In genomic region chr11:96747555-96747954, GRCm38 (mm10) we compare ENCODE assay signal across 25 mouse cellular contexts. TPM values are rescaled to one million over a fixed set of nuclear protein-coding genes. Genes with fewer than 3 reads are reported as not detected.
DNase-seq lines count a peak whose midpoint lies in the region; ATAC-seq and TF ChIP-seq lines count a peak whose summit lies in the region.
"Had no signal": no experiment of that assay in that cellular context is flagged by ENCODE, and none has a peak within 500 bp of the region (broad histone marks: within the 10 kb centered on the region; RNA-seq: fewer than 3 reads in every experiment).

No protein-coding gene starts in this region.

- peak overlapping the region; percentile 36 for H3K4me2 ChIP-seq in hindbrain, embryonic 13.5 days
- H3K4me2 ChIP-seq in hindbrain, embryonic 11.5 days (replicated peaks; ENCODE audit: low read depth, low read length), result no peak overlapping the region
- H3K4me2 ChIP-seq in myocyte (ENCODE audit: low read depth), result peak overlapping the region; percentile 57
- H3K4me2 ChIP-seq: forebrain, embryonic 13.5 days; heart, embryonic 15.5 days; limb, embryonic 13.5 days; midbrain, embryonic 13.5 days had no signal

- WGBS in hindbrain, embryonic 13.5 days, result 66% methylated on average over 3 of the region's 3 CpGs
- WGBS in hindbrain, embryonic 11.5 days, result 67% methylated on average over 3 of the region's 3 CpGs

- POLR2A ChIA-PET in Patski (lab: Charles Lee), result interaction anchor here (1.0 to 1.9 kb wide), 3 partner anchors 25 to 476 kb away, joined by 3 to 5 read pairs (median 4); partner anchors contain the start of gene Hoxb9

- in situ Hi-C loops in Patski (cut with MboI; ENCODE audit: low pct_unique_long_range_greater_than_20kb), result no loop called here

- no peaks in the 10 kb centered on the region for H3K79me2 ChIP-seq in myocyte (ENCODE audit: control insufficient read depth, insufficient read depth)

- H3K9ac ChIP-seq in hindbrain, embryonic 13.5 days, result peak overlapping the region; percentile 49; the same call in 1 of the 2 replicates
- no peak overlapping the region for H3K9ac ChIP-seq in hindbrain, embryonic 11.5 days (ENCODE audit: low read depth, low read length)
- H3K9ac ChIP-seq: forebrain, embryonic 13.5 days; heart, embryonic 15.5 days; limb, embryonic 13.5 days; liver, embryonic 14.5 days; midbrain, embryonic 13.5 days had no signal

- peak overlapping the region; percentile 89 for H3K27ac ChIP-seq in hindbrain, embryonic 13.5 days
- H3K27ac ChIP-seq in hindbrain, embryonic 11.5 days (ENCODE audit: low read depth, low read length), result no peak overlapping the region
- H3K27ac ChIP-seq: heart, adult 2 months; heart, embryonic 15.5 days; layer of hippocampus, adult 2 months; limb, embryonic 13.5 days; liver, embryonic 14.5 days had no signal

- H3ac ChIP-seq in myocyte (ENCODE audit: control insufficient read depth, insufficient read length), result no peak overlapping the region

- H3K27me3 ChIP-seq in hindbrain, embryonic 13.5 days, result no peaks in the 10 kb centered on the region
- H3K27me3 ChIP-seq in hindbrain, embryonic 11.5 days (ENCODE audit: control insufficient read depth, insufficient read depth, low read length), result no peaks in the 10 kb centered on the region
- no peaks in the 10 kb centered on the region for H3K27me3 ChIP-seq in Patski
- no peaks in the 10 kb centered on the region for H3K27me3 ChIP-seq in myocyte (ENCODE audit: control insufficient read depth, insufficient read depth, insufficient read length)
- H3K27me3 ChIP-seq: midbrain, embryonic 13.5 days had no signal

- H3K9me3 ChIP-seq in hindbrain, embryonic 13.5 days, result no peaks in the 10 kb centered on the region
- H3K9me3 ChIP-seq in hindbrain, embryonic 11.5 days (ENCODE audit: control insufficient read depth, low read length), result no peaks in the 10 kb centered on the region
- H3K9me3 ChIP-seq: forebrain, embryonic 13.5 days; heart, embryonic 15.5 days; limb, embryonic 13.5 days; midbrain, embryonic 13.5 days had no signal

- no peak for ATAC-seq in hindbrain, embryonic 13.5 days (ENCODE audit: low FRiP score)
- no peak for ATAC-seq in hindbrain, embryonic 11.5 days (ENCODE audit: low FRiP score)
- peak; percentile 73 for ATAC-seq in Patski
- ATAC-seq: forebrain, embryonic 13.5 days; intestine, postnatal 0 days; midbrain, embryonic 13.5 days had no signal

- CTCF ChIA-PET in Patski (lab: Charles Lee), result interaction anchor here (0.8 to 1.2 kb wide), 7 partner anchors 9 to 391 kb away, joined by 3 read pairs; no protein-coding TSS in a partner anchor

- DNase-seq in hindbrain, embryonic 11.5 days (ENCODE audit: low spot score), result no peak
- peak; percentile 84 for DNase-seq in 3134 (ENCODE audit: extremely low read depth, insufficient read length, low spot score)
- DNase-seq in Patski (ENCODE audit: low read depth, low spot score), result no peak
- no peak for DNase-seq in cerebellum, adult 9-11 months
- no peak for DNase-seq in retina, postnatal 1 day
- DNase-seq: adrenal gland, postnatal 10 days; B cell, adult 2 months; cerebellum, adult 11 months; cerebellum, postnatal 14 days; embryo, embryonic 11 days; gastrocnemius, postnatal 25 days; heart, adult 2 months; heart, postnatal 4 days; layer of hippocampus, postnatal 36 days; right cerebral cortex, adult 18-20 months; thymus, postnatal 14 days had no signal

- no peak for TF ChIP-seq CTCF in Patski (IDR thresholded peaks at IDR 0.05)

- no peaks in the 10 kb centered on the region for H3K36me3 ChIP-seq in hindbrain, embryonic 13.5 days
- H3K36me3 ChIP-seq in hindbrain, embryonic 11.5 days (ENCODE audit: control insufficient read depth, insufficient read depth, low read length), result no peaks in the 10 kb centered on the region
- no peaks in the 10 kb centered on the region for H3K36me3 ChIP-seq in myocyte (ENCODE audit: control insufficient read depth, insufficient read depth)
- H3K36me3 ChIP-seq: heart, embryonic 15.5 days; limb, embryonic 13.5 days; midbrain, embryonic 13.5 days had no signal

- TF ChIP-seq POLR2A in myocyte (IDR thresholded peaks at IDR 0.05; ENCODE audit: insufficient read length, low read depth), result no peak

- peaks cover 38% of the 10 kb centered on the region for H3K4me1 ChIP-seq in hindbrain, embryonic 13.5 days (replicated peaks)
- H3K4me1 ChIP-seq in hindbrain, embryonic 11.5 days (replicated peaks; ENCODE audit: control insufficient read depth, insufficient read depth, low read length), result no peaks in the 10 kb centered on the region
- H3K4me1 ChIP-seq: heart, embryonic 15.5 days had no signal

- H3K4me3 ChIP-seq in hindbrain, embryonic 13.5 days, result no peak overlapping the region
- H3K4me3 ChIP-seq in hindbrain, embryonic 11.5 days (ENCODE audit: low read depth, low read length), result no peak overlapping the region
- no peak overlapping the region for H3K4me3 ChIP-seq in myocyte
- H3K4me3 ChIP-seq: forebrain, embryonic 13.5 days; heart, adult 2 months; heart, embryonic 15.5 days; layer of hippocampus, adult 2 months; limb, embryonic 13.5 days; midbrain, embryonic 13.5 days had no signal

TF ChIP-seq in myocyte, 11 proteins besides CTCF, POLR2A, EP300 and RAD21:
- TF ChIP-seq CEBPB (IDR thresholded peaks at IDR 0.05; ENCODE audit: insufficient read depth, poor library complexity, severe bottlenecking) (no peak), SRF (IDR thresholded peaks at IDR 0.05; ENCODE audit: control insufficient read depth, insufficient read length, low read depth) (no peak), MYOD1 (IDR thresholded peaks at IDR 0.05; ENCODE audit: control insufficient read depth in 1 of 3, insufficient read length in 2 of 3, low read depth in 2 of 3) (no peak), E2F4 (IDR thresholded peaks at IDR 0.05; ENCODE audit: insufficient read depth) (no peak), TCF12 (IDR thresholded peaks at IDR 0.05; ENCODE audit: insufficient read depth, poor library complexity, severe bottlenecking) (no peak), POLR2AphosphoS2 (IDR thresholded peaks at IDR 0.05; ENCODE audit: insufficient read length, low read depth) (no peak), USF1 (IDR thresholded peaks at IDR 0.05; ENCODE audit: low read depth) (no peak), TCF3 (IDR thresholded peaks at IDR 0.05; ENCODE audit: insufficient read length, low read depth) (no peak), REST (IDR thresholded peaks at IDR 0.05; ENCODE audit: insufficient read depth, insufficient read length) (no peak), MYOG (IDR thresholded peaks at IDR 0.05; ENCODE audit: control insufficient read depth in 1 of 3, insufficient read depth in 1 of 3, insufficient read length in 2 of 3, low read depth in 2 of 3) (no peak), MAX (IDR thresholded peaks at IDR 0.05; ENCODE audit: low read depth) (no peak)

RNA-seq across cellular contexts. Expression of gene Snx11, which starts 29.8 kb away (rescaled TPM):
- polyA plus RNA-seq in hindbrain, embryonic 13.5 days (2015; fragmentation: Nextera tagmentation; extraction: Ambion mirVana), result 69.0 and 71.8 TPM in 2 replicates
- polyA plus RNA-seq in hindbrain, embryonic 11.5 days (2014; fragmentation: Nextera tagmentation; extraction: Ambion mirVana), result 13.8 and 14.4 TPM in 2 replicates
- polyA plus RNA-seq in Patski (2021) (23.6 TPM), myocyte (2012; fragmentation: generic; extraction: Trizol) (18.4 TPM)

RNA-seq across cellular contexts. Expression of gene Cbx1, which starts 41.4 kb away (rescaled TPM):
- polyA plus RNA-seq in hindbrain, embryonic 13.5 days (2015; fragmentation: Nextera tagmentation; extraction: Ambion mirVana), result 108 and 109 TPM in 2 replicates
- 147 and 158 TPM in 2 replicates for polyA plus RNA-seq in hindbrain, embryonic 11.5 days (2014; fragmentation: Nextera tagmentation; extraction: Ambion mirVana)
- polyA plus RNA-seq in Patski (2021), result 111 TPM
- polyA plus RNA-seq in myocyte (2012; fragmentation: generic; extraction: Trizol), result 34.6 TPM
